16 mouse cellular contexts compared by ENCODE assay signal in the genomic region with DNA sequence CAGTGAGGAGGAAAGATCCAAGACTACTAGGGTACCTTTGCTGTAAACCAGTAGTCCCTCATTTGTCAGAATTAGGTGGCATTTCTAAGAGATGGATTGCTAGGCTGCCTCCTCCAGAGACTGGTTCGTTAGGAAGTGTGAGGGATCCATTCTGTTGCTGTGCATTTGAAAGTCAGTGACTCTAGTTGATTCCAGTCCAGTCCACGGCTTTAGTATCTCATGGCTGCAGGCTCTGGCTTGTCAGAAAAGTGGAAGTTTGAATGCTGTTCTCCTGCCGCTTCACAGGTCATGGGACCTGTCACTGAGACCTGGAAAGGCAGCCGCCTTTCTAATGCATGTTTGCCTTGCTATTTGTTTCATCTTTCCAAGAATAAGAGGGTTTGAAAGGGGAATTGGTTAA.
"Had no signal": no experiment of that assay in that cellular context is flagged by ENCODE, and none has a peak within 500 bp of the region (broad histone marks: within the 10 kb centered on the region; RNA-seq: fewer than 3 reads in every experiment).

No protein-coding gene starts in this region.

- DNase-seq: retina, postnatal 1 day; right cerebral cortex, adult 18-20 months; right cerebral cortex, postnatal 14 days; right cerebral cortex, postnatal 25 days; right cerebral cortex, postnatal 4 days; spleen, adult 18-20 months; thymus, adult 18-20 months; thymus, adult 2 months; thymus, postnatal 14 days; thymus, postnatal 25 days; thymus, postnatal 36 days; thymus, postnatal 4 days had no signal

- H3K9me3 ChIP-seq: neural tube, embryonic 13.5 days; neural tube, embryonic 15.5 days; stomach, embryonic 15.5 days had no signal

- H3K4me2 ChIP-seq: neural tube, embryonic 13.5 days; neural tube, embryonic 15.5 days; stomach, embryonic 15.5 days had no signal

- H3K27ac ChIP-seq: neural tube, embryonic 13.5 days; neural tube, embryonic 15.5 days; stomach, embryonic 15.5 days; stomach, postnatal 0 days had no signal

- H3K27me3 ChIP-seq: neural tube, embryonic 13.5 days; neural tube, embryonic 15.5 days; stomach, embryonic 15.5 days had no signal

- H3K4me1 ChIP-seq: stomach, embryonic 15.5 days had no signal

- H3K36me3 ChIP-seq: stomach, embryonic 15.5 days had no signal

- H3K9ac ChIP-seq: neural tube, embryonic 13.5 days; neural tube, embryonic 15.5 days; stomach, embryonic 15.5 days had no signal

- H3K4me3 ChIP-seq: neural tube, embryonic 13.5 days; neural tube, embryonic 15.5 days; stomach, embryonic 15.5 days had no signal
